Mouse (Mus musculus): ENCODE data around the gene Tmem11.

DNA sequence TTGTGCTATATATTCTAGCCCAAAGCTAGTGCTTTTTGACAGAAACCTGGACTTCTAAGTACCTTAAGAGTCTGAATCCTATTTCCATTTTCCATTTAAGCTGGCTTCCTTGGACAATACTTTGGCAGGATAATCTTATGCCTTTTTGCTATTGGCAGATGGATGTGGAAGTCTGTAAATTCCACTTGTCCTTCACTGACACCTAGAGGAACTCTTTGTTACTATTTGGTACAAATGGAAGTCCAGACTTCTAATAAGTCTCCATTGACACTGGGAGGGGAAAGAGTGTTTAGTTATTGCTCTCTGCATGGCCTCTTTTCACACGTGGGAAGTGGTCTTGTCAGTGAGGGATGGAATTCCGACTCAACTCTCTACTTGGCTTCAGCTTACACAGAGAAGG, 50.2 kb downstream of the Tmem11 start:
- TF ChIP-seq CTCF (IDR thresholded peaks at IDR 0.05; ENCODE audit: borderline replicate concordance, insufficient read depth, low read length) (no peak), POLR2A (IDR thresholded peaks at IDR 0.05; ENCODE audit: low read depth, low read length) (no peak)

All from embryonic fibroblast, embryonic 13.5 days (primary cell).